Mouse (Mus musculus) NIH3T3 (cell line): ENCODE measurements at regions not wholly inside any gene's neighbourhood (a gene's known extent, or its start where the extent isn't known, plus 50 kb on each side); places are given as distances from the start of the nearest gene placed in this dataset.

Experiments
- DNase-seq: peaks from one replicate; pipeline ENCODE4 v3.0.0-alpha.2; 2012; ENCODE audit warnings: low read depth

DNA sequence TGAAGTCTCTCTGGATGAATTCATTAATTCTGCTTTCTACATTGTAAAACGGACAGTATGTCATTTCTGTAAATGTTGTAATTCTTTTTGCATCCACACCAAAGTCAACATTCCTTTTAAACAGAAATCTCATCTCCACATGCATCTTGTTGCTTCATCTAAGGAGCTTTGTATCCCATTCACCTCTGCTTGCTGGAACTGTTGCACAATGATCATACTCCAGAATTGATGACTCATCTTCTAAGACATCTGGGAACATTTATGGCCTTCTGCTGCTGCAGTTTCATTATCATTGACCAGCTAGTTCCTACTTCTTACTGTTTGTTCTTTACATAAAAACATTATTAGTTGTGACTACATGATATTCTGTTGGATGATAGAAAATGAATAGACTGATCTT lies 1926.9 kb upstream of the Gm38303 start:
- peak; percentile 41 for DNase-seq

DNA sequence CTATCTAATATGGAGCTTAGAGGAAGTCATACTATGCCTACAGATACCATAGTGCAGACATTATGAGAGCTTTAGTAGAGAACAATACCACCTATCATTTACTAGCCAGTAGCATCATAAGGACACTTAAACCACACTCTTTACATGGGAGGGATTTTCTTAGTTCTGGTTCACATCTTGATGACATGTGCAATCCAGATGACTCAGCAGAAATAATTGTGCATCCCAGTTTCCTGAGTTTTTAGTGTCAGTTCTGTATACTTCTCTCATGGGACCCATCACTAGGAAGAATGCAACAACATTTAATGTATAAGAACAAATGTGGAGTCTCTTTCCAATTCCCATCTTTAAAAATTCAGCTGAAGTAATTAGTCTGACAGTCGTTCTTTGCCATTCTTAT lies 1922.2 kb upstream of the Gm38303 start:
- DNase-seq = no peak

DNA sequence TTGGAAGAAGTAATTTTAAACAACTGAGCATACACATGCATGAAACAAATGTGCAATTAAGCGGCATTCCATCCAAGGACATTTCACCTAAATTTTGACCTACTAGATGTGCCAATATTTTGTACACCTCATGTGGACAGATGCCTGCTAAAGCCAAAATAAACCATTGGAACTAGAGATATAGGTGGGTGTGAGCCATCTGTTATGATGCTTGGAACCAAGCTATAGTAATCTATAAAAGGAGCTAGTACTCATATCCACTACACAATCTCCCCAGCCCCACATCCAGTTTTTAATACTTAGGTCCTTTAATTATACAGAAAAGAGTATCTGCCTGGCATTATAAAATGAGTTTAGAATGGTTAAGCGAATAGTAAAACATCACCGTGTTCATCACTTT lies 1910.7 kb upstream of the Gm38303 start:
- DNase-seq = no peak

DNA sequence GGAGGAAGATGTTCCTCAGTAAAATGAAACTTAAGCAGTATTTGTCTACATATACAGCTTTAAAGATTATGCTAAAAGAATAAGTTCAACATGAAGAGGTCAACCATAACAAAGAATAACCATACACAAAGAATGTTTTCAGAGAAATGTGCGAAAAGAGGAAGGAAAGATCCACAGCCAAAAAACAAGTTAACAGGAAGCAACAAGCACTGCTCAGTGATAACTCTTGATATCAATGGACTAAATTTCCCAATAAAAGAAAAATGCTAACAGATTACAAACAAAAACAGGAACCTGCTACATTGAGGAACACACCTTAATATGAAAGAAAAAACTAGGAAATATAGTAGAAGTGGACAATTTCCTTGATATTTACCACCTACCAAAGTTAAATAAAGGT lies 1905.5 kb upstream of the Gm38303 start:
- DNase-seq = no peak

DNA sequence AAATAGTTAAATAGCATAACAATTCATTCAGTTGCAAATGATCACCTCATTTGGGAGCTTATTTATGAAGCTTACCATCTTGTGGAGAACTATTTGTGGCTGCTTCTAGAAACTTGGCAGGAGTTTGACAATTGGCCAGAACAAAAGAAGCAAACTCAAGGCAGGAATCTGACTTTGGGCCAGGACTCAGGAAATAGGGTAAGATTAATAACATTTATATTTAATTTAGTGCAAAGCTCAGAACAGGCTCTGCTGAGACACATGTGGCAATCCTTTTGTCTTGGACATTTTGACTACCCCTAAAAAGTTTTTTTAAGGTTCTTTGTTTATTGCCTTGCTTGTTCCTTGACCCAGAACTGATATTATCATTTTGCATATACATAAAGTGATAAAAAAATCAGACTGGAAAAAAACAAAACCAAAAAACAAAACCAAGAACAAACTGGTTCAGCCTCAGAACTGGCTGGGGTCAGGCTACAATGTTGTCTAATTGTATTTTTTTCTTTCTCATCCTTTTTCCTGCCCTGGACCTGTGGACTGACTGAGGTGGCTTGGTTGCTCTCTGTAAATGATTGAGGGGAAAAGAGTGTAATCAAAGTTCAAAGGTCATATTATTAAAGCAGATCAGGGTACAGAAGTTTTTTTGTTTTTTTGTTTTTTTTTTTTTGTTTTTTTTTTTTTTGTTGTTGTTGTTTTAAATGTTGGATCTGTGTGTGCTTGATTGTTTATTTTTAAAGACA lies 1892.4 kb upstream of the Gm38303 start:
- DNase-seq = no peak

DNA sequence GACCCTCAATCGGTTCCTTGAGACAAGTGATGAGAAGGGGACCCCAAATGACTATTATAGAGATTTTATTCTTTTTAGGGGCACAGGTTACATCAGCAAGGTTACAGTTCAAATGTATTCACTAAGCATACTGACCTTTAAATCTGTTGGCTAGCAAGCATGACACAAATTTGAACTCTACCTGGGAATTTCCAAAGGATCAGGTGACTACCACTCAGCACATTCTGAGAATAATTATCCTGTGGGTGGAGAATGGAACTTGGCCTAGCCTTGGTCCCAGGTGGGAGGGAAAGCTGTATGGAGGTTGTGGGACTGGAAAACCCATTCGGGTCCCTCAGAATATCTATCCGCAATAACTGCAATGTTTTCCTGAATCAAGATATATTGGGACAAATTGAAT lies 1891.3 kb upstream of the Gm38303 start:
- DNase-seq = no peak

DNA sequence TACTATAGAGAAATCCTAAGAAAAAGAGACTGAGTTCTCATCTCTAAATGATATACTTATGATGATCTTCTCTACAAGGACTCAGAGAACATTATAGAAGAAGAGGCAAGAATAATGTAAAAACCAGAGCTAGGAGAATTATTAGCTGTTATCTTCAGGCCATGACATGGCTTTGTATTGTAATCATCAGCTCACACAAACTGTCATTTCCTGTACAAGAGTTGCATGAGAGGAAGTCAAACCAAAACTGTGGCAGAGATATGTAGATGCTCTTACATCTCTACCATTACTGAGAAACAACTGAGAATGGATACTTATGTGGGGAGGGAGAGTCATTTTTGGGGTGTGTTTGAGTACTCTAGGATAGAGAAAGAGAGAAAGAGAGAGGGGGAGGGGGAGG lies 1889.4 kb upstream of the Gm38303 start:
- DNase-seq = no peak

DNA sequence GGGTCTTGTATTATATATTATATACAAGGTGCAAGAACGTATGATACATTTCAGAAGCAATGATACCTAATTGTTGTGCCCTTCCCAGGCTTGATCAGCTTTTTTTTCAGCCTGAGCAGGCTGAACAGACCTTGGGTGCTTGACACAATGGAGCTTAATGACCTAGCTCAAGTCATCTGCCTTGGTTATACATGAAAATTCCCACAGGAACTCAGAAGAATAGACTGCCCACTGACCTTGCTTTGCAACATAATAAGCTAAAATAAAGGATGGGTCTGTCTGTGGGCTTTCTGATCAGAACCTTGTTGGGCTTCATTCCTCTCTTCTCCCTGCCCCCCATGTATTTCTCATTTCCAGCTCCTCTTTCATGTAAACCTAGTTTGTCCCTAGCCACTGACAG lies 1880.6 kb upstream of the Gm38303 start:
- no peak for DNase-seq

DNA sequence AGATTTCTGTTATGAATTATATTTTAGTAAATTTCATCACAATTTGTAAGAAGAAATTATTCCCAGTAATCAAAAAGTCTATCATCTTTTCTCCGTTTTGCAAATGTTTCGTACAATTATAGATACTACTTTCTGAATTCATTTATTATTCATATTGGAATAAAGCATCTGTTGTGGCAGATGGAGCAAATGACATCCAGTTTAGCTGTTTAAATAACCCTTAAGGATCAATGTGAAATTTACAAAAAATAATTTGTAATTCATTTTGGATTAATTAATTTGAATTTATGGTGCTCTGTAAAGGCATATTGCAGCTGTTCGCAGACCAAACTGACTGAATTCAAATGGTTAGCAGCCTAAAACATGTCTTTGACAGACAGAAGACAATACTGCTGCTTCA lies 1879.3 kb upstream of the Gm38303 start:
- no peak for DNase-seq

DNA sequence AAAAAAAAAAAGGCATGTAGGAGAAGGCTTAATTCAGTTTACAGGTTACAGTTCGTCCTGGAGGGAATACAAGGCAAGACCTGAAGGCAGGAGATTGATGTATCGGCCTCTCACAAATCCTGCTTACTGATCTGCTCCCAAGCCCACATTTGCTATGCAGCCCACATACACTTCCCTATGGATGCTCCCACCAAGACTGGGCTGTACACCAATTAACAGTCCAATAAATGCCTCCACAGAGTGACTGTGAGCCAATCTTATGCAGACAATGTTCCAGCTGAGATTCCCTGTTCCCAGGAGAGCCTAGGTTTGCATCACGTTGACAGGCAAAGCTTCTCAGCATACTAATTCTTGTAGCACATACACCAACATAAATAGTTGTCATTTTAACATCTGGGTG lies 1837.9 kb upstream of the Gm38303 start:
- no peak for DNase-seq

DNA sequence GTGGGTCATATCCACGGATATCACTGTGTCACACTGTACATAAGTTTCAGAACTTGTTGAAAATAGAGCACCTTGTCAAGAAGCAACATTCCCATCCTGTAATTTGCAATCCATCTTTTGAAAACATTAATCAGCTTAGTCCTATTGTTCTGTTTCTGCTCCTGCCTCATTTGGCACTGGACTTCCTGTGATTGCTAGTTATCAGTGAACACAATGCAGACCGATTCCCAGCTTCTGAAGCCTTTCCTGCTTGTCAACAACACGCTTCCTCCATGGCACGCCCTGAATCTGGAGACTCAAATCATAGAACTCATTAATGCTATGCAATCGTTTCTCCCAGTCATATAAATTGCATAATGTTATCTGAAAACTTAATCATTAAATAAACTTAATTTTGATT lies 1815.8 kb upstream of the Gm38303 start:
- DNase-seq = no peak
